Mouse (Mus musculus) kidney, adult 11 months (tissue): Measurements from ENCODE around the gene Itpk1.
A peak's percentile ranks its signal among the peaks of the same experiment; 100 is the strongest.

Experiments used
- DNase-seq: peaks from one replicate; pipeline ENCODE4 v3.0.0; 2022

The Itpk1 gene

GRCm38 (mm10) chr12:102689773-102690563 is 14.8 kb downstream of the Itpk1 start:
- no peak for DNase-seq

- DNase-seq = no peak
Measured at GRCm38 (mm10) chr12:102686321-102686720, 18.4 kb downstream of the Itpk1 start.

GRCm38 (mm10) chr12:102685523-102685931 is 19.2 kb downstream of the Itpk1 start:
- DNase-seq = no peak

- no peak for DNase-seq
Measured at GRCm38 (mm10) chr12:102684720-102685386, 19.9 kb downstream of the Itpk1 start.

GRCm38 (mm10) chr12:102683979-102684378 is 20.8 kb downstream of the Itpk1 start:
- no peak for DNase-seq

- peak; percentile 68 for DNase-seq
Measured at GRCm38 (mm10) chr12:102683438-102683837, 21.3 kb downstream of the Itpk1 start.

GRCm38 (mm10) chr12:102682722-102683299 is 21.9 kb downstream of the Itpk1 start:
- DNase-seq = no peak

- DNase-seq = no peak
Measured at GRCm38 (mm10) chr12:102682085-102682484, 22.6 kb downstream of the Itpk1 start.

GRCm38 (mm10) chr12:102681590-102681989 is 23.1 kb downstream of the Itpk1 start:
- DNase-seq = no peak

- no peak for DNase-seq
Measured at GRCm38 (mm10) chr12:102678820-102679219, 25.9 kb downstream of the Itpk1 start.

- DNase-seq = no peak
Measured at GRCm38 (mm10) chr12:102677089-102677488, 27.6 kb downstream of the Itpk1 start.

GRCm38 (mm10) chr12:102674556-102674955 is 30.2 kb downstream of the Itpk1 start:
- no peak for DNase-seq

GRCm38 (mm10) chr12:102674123-102674522 is 30.6 kb downstream of the Itpk1 start:
- no peak for DNase-seq

- peak; percentile 63 for DNase-seq
Measured at GRCm38 (mm10) chr12:102672857-102673839, 31.6 kb downstream of the Itpk1 start.

- no peak for DNase-seq
Measured at GRCm38 (mm10) chr12:102672176-102672575, 32.6 kb downstream of the Itpk1 start.

GRCm38 (mm10) chr12:102670848-102671247 is 33.9 kb downstream of the Itpk1 start:
- DNase-seq = no peak

- no peak for DNase-seq
Measured at GRCm38 (mm10) chr12:102665465-102666202, 39.1 kb downstream of the Itpk1 start.

GRCm38 (mm10) chr12:102664052-102664448 is 40.7 kb downstream of the Itpk1 start:
- DNase-seq = no peak

GRCm38 (mm10) chr12:102663349-102664051 is 41.2 kb downstream of the Itpk1 start:
- DNase-seq = peak; percentile 52

- no peak for DNase-seq
Measured at GRCm38 (mm10) chr12:102661772-102662171, 43.0 kb downstream of the Itpk1 start.
